In genomic region chr5:35160929-35161815, GRCm38 (mm10) we compare ENCODE assay signal across 13 mouse cellular contexts. TPM values are rescaled to one million over a fixed set of nuclear protein-coding genes. Genes with fewer than 3 reads are reported as not detected.
DNase-seq lines count a peak whose midpoint lies in the region; ATAC-seq and TF ChIP-seq lines count a peak whose summit lies in the region.
"Had no signal": no experiment of that assay in that cellular context is flagged by ENCODE, and none has a peak within 500 bp of the region (broad histone marks: within the 10 kb centered on the region; RNA-seq: fewer than 3 reads in every experiment).

No protein-coding gene starts in this region.

- TF ChIP-seq EP300 in stomach, postnatal 0 days (optimal IDR thresholded peaks at IDR 0.05) = no peak

- no peak overlapping the region for H3K9ac ChIP-seq in heart, embryonic 13.5 days
- no peak overlapping the region for H3K9ac ChIP-seq in stomach, embryonic 14.5 days (replicated peaks; ENCODE audit: low read depth, low read length)
- H3K9ac ChIP-seq in stomach, postnatal 0 days (ENCODE audit: low read length) = no peak overlapping the region
- H3K9ac ChIP-seq in liver, embryonic 15.5 days = peak overlapping the region; percentile 61

- no peak for TF ChIP-seq CTCF in stomach, postnatal 0 days (IDR thresholded peaks at IDR 0.05; ENCODE audit: low read depth)

- no peak for ATAC-seq in heart, embryonic 13.5 days (ENCODE audit: extremely low read depth, insufficient number of reproducible peaks, low FRiP score, low TSS enrichment)
- 0 out of 2 replicates have a peak, but pooled peaks have one; percentile 69 for ATAC-seq in stomach, embryonic 14.5 days (ENCODE audit: insufficient number of reproducible peaks, insufficient read depth, low FRiP score, low read depth)
- ATAC-seq in stomach, postnatal 0 days (ENCODE audit: low FRiP score, low TSS enrichment) = no peak
- ATAC-seq in liver, embryonic 15.5 days (ENCODE audit: insufficient read depth) = peak; percentile 94
- ATAC-seq in CD4-positive, CD25-positive, alpha-beta regulatory T cell, adult 4 months = no peak
- ATAC-seq in granulocyte monocyte progenitor cell, adult 5-6 weeks (replicated peaks; ENCODE audit: poor library complexity, severe bottlenecking) = no peak
- ATAC-seq: inflammation-experienced regulatory T-cells, adult 6 months had no signal

- no peak overlapping the region; the same call in 1 of the 2 replicates for H3K4me3 ChIP-seq in heart, embryonic 13.5 days
- H3K4me3 ChIP-seq in stomach, embryonic 14.5 days (ENCODE audit: low read depth, low read length) = no peak overlapping the region
- H3K4me3 ChIP-seq in stomach, postnatal 0 days (ENCODE audit: low read depth, low read length) = no peak overlapping the region
- peak overlapping the region; percentile 61 for H3K4me3 ChIP-seq in liver, embryonic 15.5 days (replicated peaks)

- H3K36me3 ChIP-seq in heart, embryonic 13.5 days = no peaks in the 10 kb centered on the region
- H3K36me3 ChIP-seq in stomach, embryonic 14.5 days (ENCODE audit: control insufficient read depth, insufficient read depth, low read length) = no peaks in the 10 kb centered on the region
- no peaks in the 10 kb centered on the region for H3K36me3 ChIP-seq in stomach, postnatal 0 days (ENCODE audit: control insufficient read depth, insufficient read depth, low read length)
- H3K36me3 ChIP-seq in liver, embryonic 15.5 days (replicated peaks) = no peaks in the 10 kb centered on the region; the same call in 1 of the 2 replicates

- H3K9me3 ChIP-seq in heart, embryonic 13.5 days = no peaks in the 10 kb centered on the region
- H3K9me3 ChIP-seq in stomach, embryonic 14.5 days (ENCODE audit: control insufficient read depth, low read depth, low read length) = no peaks in the 10 kb centered on the region
- no peaks in the 10 kb centered on the region for H3K9me3 ChIP-seq in stomach, postnatal 0 days (ENCODE audit: control insufficient read depth, low read length)
- no peaks in the 10 kb centered on the region for H3K9me3 ChIP-seq in liver, embryonic 15.5 days (replicated peaks)

- no peak overlapping the region; the same call in 1 of the 2 replicates for H3K27ac ChIP-seq in heart, embryonic 13.5 days (replicated peaks)
- H3K27ac ChIP-seq in stomach, embryonic 14.5 days (ENCODE audit: low read length) = no peak overlapping the region
- no peak overlapping the region for H3K27ac ChIP-seq in stomach, postnatal 0 days (replicated peaks)
- peak overlapping the region; percentile 97 for H3K27ac ChIP-seq in liver, embryonic 15.5 days (replicated peaks)

- intact Hi-C loops in heart, postnatal 25 days (cut with DNase I) = no loop called here

- DNase-seq in heart, postnatal 25 days (ENCODE audit: low spot score) = no peak
- DNase-seq in stomach, postnatal 0 days (ENCODE audit: low spot score) = no peak
- DNase-seq in cerebellum, postnatal 4 days (ENCODE audit: low spot score in 2 of 2) = no peak
- DNase-seq: B cell, adult 2 months; heart, postnatal 14 days; kidney, postnatal 25 days; thymus, postnatal 25 days had no signal

- H3K27me3 ChIP-seq in heart, embryonic 13.5 days (replicated peaks) = no peaks in the 10 kb centered on the region
- no peaks in the 10 kb centered on the region for H3K27me3 ChIP-seq in stomach, embryonic 14.5 days (ENCODE audit: control insufficient read depth, insufficient read depth, low read length)
- no peaks in the 10 kb centered on the region for H3K27me3 ChIP-seq in stomach, postnatal 0 days (ENCODE audit: control insufficient read depth, insufficient read depth, low read length)
- peaks cover 5% of the 10 kb centered on the region; the same call in 1 of the 2 replicates for H3K27me3 ChIP-seq in liver, embryonic 15.5 days

- H3K4me1 ChIP-seq in heart, embryonic 13.5 days = peaks cover 59% of the 10 kb centered on the region
- H3K4me1 ChIP-seq in stomach, embryonic 14.5 days (ENCODE audit: control insufficient read depth, insufficient read depth, low read length) = peaks cover 7% of the 10 kb centered on the region
- 0 out of 2 replicates have a peak, but pooled peaks cover 2% of the 10 kb centered on the region for H3K4me1 ChIP-seq in stomach, postnatal 0 days (replicated peaks; ENCODE audit: control insufficient read depth, insufficient read depth)
- peaks cover 76% of the 10 kb centered on the region for H3K4me1 ChIP-seq in liver, embryonic 15.5 days (replicated peaks)

- WGBS in heart, embryonic 13.5 days = 46% methylated on average over 5 of the region's 5 CpGs
- 75% methylated on average over 5 of the region's 5 CpGs for WGBS in stomach, embryonic 14.5 days
- 79% methylated on average over 5 of the region's 5 CpGs for WGBS in stomach, postnatal 0 days
- WGBS in liver, embryonic 15.5 days (ENCODE audit: insufficient replicate concordance) = 26% methylated on average over 5 of the region's 5 CpGs

- peak overlapping the region; percentile 47 for H3K4me2 ChIP-seq in heart, embryonic 13.5 days
- no peak overlapping the region for H3K4me2 ChIP-seq in stomach, embryonic 14.5 days (replicated peaks; ENCODE audit: low read depth, low read length)
- no peak overlapping the region for H3K4me2 ChIP-seq in stomach, postnatal 0 days (replicated peaks; ENCODE audit: low read depth)
- peak overlapping the region; percentile 73 for H3K4me2 ChIP-seq in liver, embryonic 15.5 days

RNA-seq across cellular contexts. Expression of gene Lrpap1, which starts 55.6 kb away (rescaled TPM):
- 113 and 125 TPM in 2 replicates for polyA plus RNA-seq in heart, embryonic 13.5 days (2015; fragmentation: Nextera tagmentation; extraction: Ambion mirVana)
- 10 to 100 TPM; 46.7 to 47.3 TPM for total RNA-seq in heart, postnatal 25 days (2021)
- polyA plus RNA-seq in stomach, embryonic 14.5 days (2014; fragmentation: Nextera tagmentation; extraction: Ambion mirVana) = 187 and 192 TPM in 2 replicates
- polyA plus RNA-seq in stomach, postnatal 0 days (2015; fragmentation: Nextera tagmentation; extraction: Ambion mirVana) = 101 and 116 TPM in 2 replicates
- polyA plus RNA-seq in liver, embryonic 15.5 days (2015; fragmentation: Nextera tagmentation; extraction: Ambion mirVana) = 77.9 and 82.8 TPM in 2 replicates
- polyA plus RNA-seq in CD4-positive, CD25-positive, alpha-beta regulatory T cell, adult 4 months (2017; shearing (Covaris generic)) = 100 to 1,000 TPM in 1 of 2 experiments, 10 to 100 TPM in 1; 93.8 to 133 TPM
- total RNA-seq in granulocyte monocyte progenitor cell, adult 5-6 weeks (2014; fragmentation: Nextera tagmentation) = 38.0 and 71.5 TPM in 2 replicates
- total RNA-seq in granulocyte monocyte progenitor cell, adult 5-6 weeks (2017) = 65.8 and 70.9 TPM in 2 replicates

Comparison
In these comparisons a context has a peak if more than half of its experiments do, and no peak if none do; other contexts are left out.
1. ATAC-seq: peak in stomach, embryonic 14.5 days (single experiment) and liver, embryonic 15.5 days (single experiment); none in heart, embryonic 13.5 days (single experiment), stomach, postnatal 0 days (single experiment), CD4-positive, CD25-positive, alpha-beta regulatory T cell, adult 4 months (single experiment) and granulocyte monocyte progenitor cell, adult 5-6 weeks (single experiment).
2. H3K4me2 ChIP-seq: peak in heart, embryonic 13.5 days (single experiment) and liver, embryonic 15.5 days (single experiment); none in stomach, embryonic 14.5 days (single experiment) and stomach, postnatal 0 days (single experiment).